ENCODE assay signal across 12 mouse cellular contexts in genomic region chr10:21268786-21269410, GRCm38 (mm10). TPM values are rescaled to one million over a fixed set of nuclear protein-coding genes. Genes with fewer than 3 reads are reported as not detected.
DNase-seq lines count a peak whose midpoint lies in the region; ATAC-seq and TF ChIP-seq lines count a peak whose summit lies in the region.
"Had no signal": no experiment of that assay in that cellular context is flagged by ENCODE, and none has a peak within 500 bp of the region (broad histone marks: within the 10 kb centered on the region; RNA-seq: fewer than 3 reads in every experiment).

No protein-coding gene starts in this region.

- no peaks in the 10 kb centered on the region for H3K27me3 ChIP-seq in G1E (ENCODE audit: insufficient read depth, low read length)
- no peaks in the 10 kb centered on the region for H3K27me3 ChIP-seq in midbrain, embryonic 10.5 days (ENCODE audit: low read depth, poor library complexity, severe bottlenecking)
- H3K27me3 ChIP-seq: embryonic facial prominence, embryonic 13.5 days; heart, embryonic 15.5 days had no signal

- H3K27ac ChIP-seq in midbrain, embryonic 10.5 days (replicated peaks): no peak overlapping the region
- H3K27ac ChIP-seq: embryonic facial prominence, embryonic 13.5 days; heart, embryonic 15.5 days had no signal

- H3K9me3 ChIP-seq in G1E (replicated peaks): no peaks in the 10 kb centered on the region
- no peaks in the 10 kb centered on the region for H3K9me3 ChIP-seq in midbrain, embryonic 10.5 days (replicated peaks)
- H3K9me3 ChIP-seq: embryonic facial prominence, embryonic 13.5 days; heart, embryonic 15.5 days had no signal

- WGBS in midbrain, embryonic 10.5 days: 88% methylated on average over 6 of the region's 6 CpGs

- H3K36me3 ChIP-seq in G1E (replicated peaks): no peaks in the 10 kb centered on the region
- no peaks in the 10 kb centered on the region for H3K36me3 ChIP-seq in midbrain, embryonic 10.5 days
- H3K36me3 ChIP-seq: embryonic facial prominence, embryonic 13.5 days; heart, embryonic 15.5 days had no signal

- peak; percentile 31 for DNase-seq in CD4-positive helper T cell, adult 2 months (ENCODE audit: low read depth, low spot score)
- DNase-seq in G1E (ENCODE audit: low spot score): peak; percentile 54
- no peak for DNase-seq in midbrain, embryonic 10.5 days (ENCODE audit: low spot score)
- no peak for DNase-seq in adrenal gland, adult 8-10 months
- no peak for DNase-seq in adrenal gland, adult 2 months
- DNase-seq: adrenal gland, postnatal 14 days; cerebellum, adult 2 months; thymus, adult 18-20 months had no signal

- peak; percentile 98 for ATAC-seq in G1E (ENCODE audit: extremely low read depth, insufficient number of reproducible peaks, low FRiP score, poor library complexity, severe bottlenecking)
- peak; percentile 32 to 66; a peak in 2 of 4 replicates for ATAC-seq in hematopoietic stem cell, adult 5-6 weeks (replicated peaks in 1 of 2; ENCODE audit: insufficient read depth in 1 of 2, low FRiP score in 2 of 2, low TSS enrichment in 1 of 2, low read depth in 1 of 2, poor library complexity in 2 of 2, severe bottlenecking in 2 of 2)
- peak; percentile 94 for ATAC-seq in megakaryocyte progenitor cell, adult 5-6 weeks (replicated peaks; ENCODE audit: poor library complexity)

- H3K4me3 ChIP-seq in G1E (ENCODE audit: low read depth, low read length): peak overlapping the region; percentile 27; the same call in 1 of the 2 replicates
- no peak overlapping the region for H3K4me3 ChIP-seq in midbrain, embryonic 10.5 days
- H3K4me3 ChIP-seq: embryonic facial prominence, embryonic 13.5 days; heart, embryonic 15.5 days had no signal

- peaks cover 60% of the 10 kb centered on the region for H3K4me1 ChIP-seq in G1E (ENCODE audit: insufficient read depth, low read depth, low read length)
- H3K4me1 ChIP-seq in midbrain, embryonic 10.5 days: peaks cover 3% of the 10 kb centered on the region
- H3K4me1 ChIP-seq: embryonic facial prominence, embryonic 13.5 days had no signal

- no peak for TF ChIP-seq CTCF in G1E (IDR thresholded peaks at IDR 0.05; ENCODE audit: low read depth, low read length)

RNA-seq across cellular contexts. Expression of gene Hbs1l, which starts 26.9 kb away (rescaled TPM):
- total RNA-seq in G1E (2014; fragmentation: Nextera tagmentation): 153 and 180 TPM in 2 replicates
- 150 and 153 TPM in 2 replicates for total RNA-seq in G1E (2017)
- 52.5 and 132 TPM in 2 replicates for polyA plus RNA-seq in G1E (2012)
- total RNA-seq in hematopoietic stem cell, adult 5-6 weeks (2017): 69.3 and 72.4 TPM in 2 replicates
- 65.1 and 72.5 TPM in 2 replicates for total RNA-seq in megakaryocyte progenitor cell, adult 5-6 weeks (2015)
- total RNA-seq in megakaryocyte progenitor cell, adult 5-6 weeks (2017): 88.3 and 93.5 TPM in 2 replicates
- polyA plus RNA-seq in midbrain, embryonic 10.5 days (2016; fragmentation: Nextera tagmentation; extraction: Ambion mirVana): 134 and 136 TPM in 2 replicates
- total RNA-seq in adrenal gland, adult 8-10 months (2022): 10 to 100 TPM; 63.0 to 74.9 (median 71.5) TPM
- 10 to 100 TPM; 62.9 to 75.6 TPM for total RNA-seq in adrenal gland, adult 2 months (2021)
- polyA plus RNA-seq in adrenal gland, adult 2 months (2012; rRNA removed): 5.6 and 7.4 TPM in 2 replicates

Comparison
In these comparisons a context has a peak if more than half of its experiments do, and no peak if none do; other contexts are left out.
1. DNase-seq: peak in CD4-positive helper T cell, adult 2 months (single experiment) and G1E (single experiment); none in midbrain, embryonic 10.5 days (single experiment), adrenal gland, adult 8-10 months (single experiment) and adrenal gland, adult 2 months (single experiment).
2. Peak in every context shown above with its lines, with median percentiles within 50 percentile points of each other: ATAC-seq.